10 mouse cellular contexts compared by ENCODE assay signal in genomic region chr7:80035086-80035485, GRCm38 (mm10). TPM values are rescaled to one million over a fixed set of nuclear protein-coding genes. Genes with fewer than 3 reads are reported as not detected.
A peak's percentile ranks its signal among the peaks of the same experiment; 100 is the strongest.
DNase-seq lines count a peak whose midpoint lies in the region; ATAC-seq lines count a peak whose summit lies in the region.
"Had no signal": no experiment of that assay in that cellular context is flagged by ENCODE, and none has a peak within 500 bp of the region (broad histone marks: within the 10 kb centered on the region; RNA-seq: fewer than 3 reads in every experiment).

No protein-coding gene starts in this region.

- WGBS in heart, embryonic 13.5 days = 50% methylated on average over 6 of the region's 6 CpGs
- WGBS in midbrain, embryonic 12.5 days = 65% methylated on average over 6 of the region's 6 CpGs
- WGBS in midbrain, embryonic 13.5 days = 56% methylated on average over 6 of the region's 6 CpGs
- 60% methylated on average over 6 of the region's 6 CpGs for WGBS in liver, embryonic 11.5 days

- no peak overlapping the region for H3K4me2 ChIP-seq in heart, embryonic 13.5 days
- no peak overlapping the region for H3K4me2 ChIP-seq in midbrain, embryonic 12.5 days (replicated peaks)
- no peak overlapping the region for H3K4me2 ChIP-seq in midbrain, embryonic 13.5 days (replicated peaks)
- no peak overlapping the region; the same call in 1 of the 2 replicates for H3K4me2 ChIP-seq in liver, embryonic 11.5 days
- H3K4me2 ChIP-seq: midbrain, embryonic 11.5 days had no signal

- H3K36me3 ChIP-seq in heart, embryonic 13.5 days = peaks cover 4% of the 10 kb centered on the region; the same call in 1 of the 2 replicates
- H3K36me3 ChIP-seq in midbrain, embryonic 12.5 days = peaks cover 6% of the 10 kb centered on the region; the same call in 1 of the 2 replicates
- no peaks in the 10 kb centered on the region; the same call in 1 of the 2 replicates for H3K36me3 ChIP-seq in midbrain, embryonic 13.5 days
- H3K36me3 ChIP-seq in liver, embryonic 11.5 days (ENCODE audit: control insufficient read depth, insufficient read depth, low read length) = no peaks in the 10 kb centered on the region

- no peaks in the 10 kb centered on the region for H3K9me3 ChIP-seq in heart, embryonic 13.5 days
- H3K9me3 ChIP-seq in midbrain, embryonic 12.5 days = no peaks in the 10 kb centered on the region
- H3K9me3 ChIP-seq in midbrain, embryonic 13.5 days = no peaks in the 10 kb centered on the region
- no peaks in the 10 kb centered on the region for H3K9me3 ChIP-seq in liver, embryonic 11.5 days (ENCODE audit: control insufficient read depth, low read length)

- 0 out of 2 replicates have a peak overlapping the region, but pooled peaks have one; percentile 1 for H3K9ac ChIP-seq in heart, embryonic 13.5 days
- H3K9ac ChIP-seq in midbrain, embryonic 12.5 days (replicated peaks) = no peak overlapping the region
- no peak overlapping the region for H3K9ac ChIP-seq in midbrain, embryonic 13.5 days (replicated peaks)
- H3K9ac ChIP-seq in liver, embryonic 11.5 days (ENCODE audit: low read depth, low read length) = no peak overlapping the region

- ATAC-seq in heart, embryonic 13.5 days (ENCODE audit: extremely low read depth, insufficient number of reproducible peaks, low FRiP score, low TSS enrichment) = no peak
- ATAC-seq in midbrain, embryonic 12.5 days (ENCODE audit: low FRiP score, low read depth) = no peak
- no peak for ATAC-seq in midbrain, embryonic 13.5 days
- no peak for ATAC-seq in liver, embryonic 11.5 days (replicated peaks; ENCODE audit: low FRiP score)
- no peak for ATAC-seq in inflammation-experienced regulatory T-cells, adult 6 months

- peak overlapping the region; percentile 54 for H3K27ac ChIP-seq in heart, embryonic 13.5 days (replicated peaks)
- H3K27ac ChIP-seq in midbrain, embryonic 12.5 days (replicated peaks) = peak overlapping the region; percentile 20; the same call in 1 of the 2 replicates
- H3K27ac ChIP-seq in midbrain, embryonic 13.5 days = no peak overlapping the region
- H3K27ac ChIP-seq in liver, embryonic 11.5 days (ENCODE audit: low read depth, low read length) = peak overlapping the region; percentile 25; the same call in 1 of the 2 replicates

- peaks cover 67% of the 10 kb centered on the region for H3K4me1 ChIP-seq in heart, embryonic 13.5 days
- H3K4me1 ChIP-seq in midbrain, embryonic 12.5 days = peaks cover 56% of the 10 kb centered on the region
- peaks cover 58% of the 10 kb centered on the region for H3K4me1 ChIP-seq in midbrain, embryonic 13.5 days (replicated peaks)
- peaks cover 56% of the 10 kb centered on the region for H3K4me1 ChIP-seq in liver, embryonic 11.5 days (replicated peaks; ENCODE audit: control insufficient read depth, insufficient read depth, low read length)

- H3K4me3 ChIP-seq in heart, embryonic 13.5 days = no peak overlapping the region
- no peak overlapping the region for H3K4me3 ChIP-seq in midbrain, embryonic 12.5 days
- no peak overlapping the region for H3K4me3 ChIP-seq in midbrain, embryonic 13.5 days (replicated peaks)
- no peak overlapping the region for H3K4me3 ChIP-seq in liver, embryonic 11.5 days (ENCODE audit: low read depth, low read length)

- DNase-seq in heart, postnatal 4 days = no peak
- DNase-seq in liver, embryonic 11.5 days (ENCODE audit: low spot score) = no peak
- DNase-seq in layer of hippocampus, adult 9-10 months (ENCODE audit: low spot score) = no peak
- DNase-seq: cerebellum, adult 11-12 months; right cerebral cortex, postnatal 4 days had no signal

- H3K27me3 ChIP-seq in heart, embryonic 13.5 days (replicated peaks) = no peaks in the 10 kb centered on the region
- H3K27me3 ChIP-seq in midbrain, embryonic 12.5 days = no peaks in the 10 kb centered on the region
- H3K27me3 ChIP-seq in midbrain, embryonic 13.5 days = no peaks in the 10 kb centered on the region
- no peaks in the 10 kb centered on the region for H3K27me3 ChIP-seq in liver, embryonic 11.5 days (replicated peaks; ENCODE audit: control insufficient read depth, insufficient read depth, low read length)

RNA-seq across cellular contexts. Expression of gene Zfp710, which starts 10.5 kb away (rescaled TPM):
- polyA plus RNA-seq in heart, embryonic 13.5 days (2015; fragmentation: Nextera tagmentation; extraction: Ambion mirVana) = 11.6 and 12.1 TPM in 2 replicates
- 10 to 100 TPM; 20.3 to 20.7 TPM for total RNA-seq in heart, postnatal 4 days (2021)
- 31.1 and 32.8 TPM in 2 replicates for polyA plus RNA-seq in midbrain, embryonic 12.5 days (2016; fragmentation: Nextera tagmentation; extraction: Ambion mirVana)
- 21.3 and 25.1 TPM in 2 replicates for polyA plus RNA-seq in midbrain, embryonic 13.5 days (2015; fragmentation: Nextera tagmentation; extraction: Ambion mirVana)
- 10.8 and 11.8 TPM in 2 replicates for polyA plus RNA-seq in liver, embryonic 11.5 days (2014; fragmentation: Nextera tagmentation; extraction: Ambion mirVana)
- polyA plus RNA-seq in inflammation-experienced regulatory T-cells, adult 6 months (2017; shearing (Covaris generic)) = 1 to 10 TPM; 1.8 to 5.1 (median 4.4) TPM
